Mouse (Mus musculus): Measurements from ENCODE around the gene Adarb2. TPM values are rescaled to one million over a fixed set of nuclear protein-coding genes. Genes with fewer than 3 reads are reported as not detected.

Gene Adarb2
- polyA plus RNA-seq, 1 experiment from 2014 or later: 24.7 TPM

GRCm38 (mm10) chr13:8316347-8317141 is 113.9 kb downstream of the Adarb2 start:
- peak; percentile 47; the same call in 1 of the 2 replicates for ATAC-seq (ENCODE audit: low FRiP score)
- Histone ChIP-seq H3K4me3 (replicated peaks) (no peak overlapping the region), H3K4me2 (no peak overlapping the region), H3K4me1 (0 out of 2 replicates have a peak, but pooled peaks cover 5% of the 10 kb centered on the region), H3K9me3 (replicated peaks) (no peaks in the 10 kb centered on the region), H3K36me3 (no peaks in the 10 kb centered on the region), H3K9ac (replicated peaks) (no peak overlapping the region), H3K27me3 (replicated peaks) (no peaks in the 10 kb centered on the region), H3K27ac (replicated peaks) (no peak overlapping the region)
- 20% methylated on average over 5 of the region's 5 CpGs for WGBS

- Histone ChIP-seq H3K9ac (replicated peaks) (no peak overlapping the region), H3K4me2 (peak overlapping the region; percentile 29)
Observed at GRCm38 (mm10) chr13:8333589-8334455, 131.2 kb downstream of the Adarb2 start.

GRCm38 (mm10) chr13:8334580-8334979 is 131.9 kb downstream of the Adarb2 start:
- no peaks in the 10 kb centered on the region for H3K9me3 ChIP-seq (replicated peaks)
- ATAC-seq (ENCODE audit: low FRiP score): peak; percentile 48; the same call in 1 of the 2 replicates
- 38% methylated on average over 4 of the region's 4 CpGs for WGBS
- peaks cover 32% of the 10 kb centered on the region for H3K4me1 ChIP-seq
- no peak overlapping the region; the same call in 1 of the 2 replicates for H3K27ac ChIP-seq (replicated peaks)
- H3K27me3 ChIP-seq (replicated peaks): no peaks in the 10 kb centered on the region
- no peak overlapping the region for H3K9ac ChIP-seq (replicated peaks)
- H3K4me3 ChIP-seq (replicated peaks): no peak overlapping the region
- H3K4me2 ChIP-seq: no peak overlapping the region
- no peaks in the 10 kb centered on the region for H3K36me3 ChIP-seq

More at GRCm38 (mm10) chr13:8333589-8334455, 131.2 kb downstream of the Adarb2 start:
- H3K9me3 ChIP-seq (replicated peaks): no peaks in the 10 kb centered on the region
- peak; percentile 54 for ATAC-seq (ENCODE audit: low FRiP score)
- H3K36me3 ChIP-seq: no peaks in the 10 kb centered on the region
- H3K27ac ChIP-seq (replicated peaks): peak overlapping the region; percentile 43
- peaks cover 28% of the 10 kb centered on the region for H3K4me1 ChIP-seq
- H3K27me3 ChIP-seq (replicated peaks): no peaks in the 10 kb centered on the region
- 11% methylated on average over 7 of the region's 7 CpGs for WGBS
- H3K4me3 ChIP-seq (replicated peaks): no peak overlapping the region

- no peak overlapping the region for H3K4me2 ChIP-seq
- H3K27me3 ChIP-seq (replicated peaks): no peaks in the 10 kb centered on the region
- no peaks in the 10 kb centered on the region for H3K9me3 ChIP-seq (replicated peaks)
- peak overlapping the region; percentile 39; the same call in 1 of the 2 replicates for H3K27ac ChIP-seq (replicated peaks)
- no peaks in the 10 kb centered on the region for H3K36me3 ChIP-seq
- WGBS: 39% methylated on average over 5 of the region's 5 CpGs
- H3K4me1 ChIP-seq: peaks cover 13% of the 10 kb centered on the region; the same call in 1 of the 2 replicates
- H3K9ac ChIP-seq (replicated peaks): no peak overlapping the region
- H3K4me3 ChIP-seq (replicated peaks): no peak overlapping the region
- peak; percentile 53; the same call in 1 of the 2 replicates for ATAC-seq (ENCODE audit: low FRiP score)
Observed at GRCm38 (mm10) chr13:8341086-8341807, 138.6 kb downstream of the Adarb2 start.

- no peak overlapping the region for H3K4me3 ChIP-seq (replicated peaks)
- no peak for ATAC-seq (ENCODE audit: low FRiP score)
- 0 out of 2 replicates have a peak, but pooled peaks cover under 1% of the 10 kb centered on the region for H3K4me1 ChIP-seq
- no peak overlapping the region for H3K9ac ChIP-seq (replicated peaks)
- no peaks in the 10 kb centered on the region for H3K36me3 ChIP-seq
- H3K4me2 ChIP-seq: no peak overlapping the region
- H3K27ac ChIP-seq (replicated peaks): no peak overlapping the region
- no peaks in the 10 kb centered on the region for H3K9me3 ChIP-seq (replicated peaks)
- WGBS: 83% methylated on average over 7 of the region's 7 CpGs
- H3K27me3 ChIP-seq (replicated peaks): no peaks in the 10 kb centered on the region
Observed at GRCm38 (mm10) chr13:8347147-8347546, 144.5 kb downstream of the Adarb2 start.

- Histone ChIP-seq H3K4me3 (replicated peaks) (no peak overlapping the region), H3K27ac (replicated peaks) (no peak overlapping the region), H3K36me3 (no peaks in the 10 kb centered on the region), H3K27me3 (replicated peaks) (no peaks in the 10 kb centered on the region), H3K9ac (replicated peaks) (no peak overlapping the region), H3K9me3 (replicated peaks) (no peaks in the 10 kb centered on the region), H3K4me1 (no peaks in the 10 kb centered on the region), H3K4me2 (no peak overlapping the region)
- no peak for ATAC-seq (ENCODE audit: low FRiP score)
Observed at GRCm38 (mm10) chr13:8352341-8352740, 149.7 kb downstream of the Adarb2 start.

GRCm38 (mm10) chr13:8352952-8353351 is 150.3 kb downstream of the Adarb2 start:
- Histone ChIP-seq H3K4me3 (replicated peaks) (no peak overlapping the region), H3K4me2 (no peak overlapping the region), H3K36me3 (no peaks in the 10 kb centered on the region), H3K27ac (replicated peaks) (no peak overlapping the region), H3K9ac (replicated peaks) (no peak overlapping the region), H3K4me1 (no peaks in the 10 kb centered on the region), H3K27me3 (replicated peaks) (no peaks in the 10 kb centered on the region), H3K9me3 (replicated peaks) (no peaks in the 10 kb centered on the region)
- ATAC-seq (ENCODE audit: low FRiP score): no peak

- no peak overlapping the region for H3K27ac ChIP-seq (replicated peaks)
- WGBS: 76% methylated on average over 1 of the region's 1 CpGs
- no peaks in the 10 kb centered on the region for H3K9me3 ChIP-seq (replicated peaks)
- no peak overlapping the region for H3K4me3 ChIP-seq (replicated peaks)
- ATAC-seq (ENCODE audit: low FRiP score): no peak
- peaks cover 9% of the 10 kb centered on the region for H3K4me1 ChIP-seq
- no peaks in the 10 kb centered on the region for H3K36me3 ChIP-seq
- H3K9ac ChIP-seq (replicated peaks): no peak overlapping the region
- H3K27me3 ChIP-seq (replicated peaks): no peaks in the 10 kb centered on the region
- no peak overlapping the region for H3K4me2 ChIP-seq
Observed at GRCm38 (mm10) chr13:8365523-8365922, 162.9 kb downstream of the Adarb2 start.

- Histone ChIP-seq H3K4me3 (replicated peaks) (no peak overlapping the region), H3K4me2 (no peak overlapping the region), H3K9me3 (replicated peaks) (no peaks in the 10 kb centered on the region), H3K9ac (replicated peaks) (no peak overlapping the region), H3K27ac (replicated peaks) (no peak overlapping the region), H3K27me3 (replicated peaks) (no peaks in the 10 kb centered on the region), H3K4me1 (peaks cover 9% of the 10 kb centered on the region), H3K36me3 (no peaks in the 10 kb centered on the region)
- 93% methylated on average over 4 of the region's 4 CpGs for WGBS
- no peak for ATAC-seq (ENCODE audit: low FRiP score)
Observed at GRCm38 (mm10) chr13:8366087-8366486, 163.4 kb downstream of the Adarb2 start.

GRCm38 (mm10) chr13:8369868-8370387 is 167.3 kb downstream of the Adarb2 start:
- peak; percentile 66 for ATAC-seq (ENCODE audit: low FRiP score)
- WGBS: 48% methylated on average over 7 of the region's 7 CpGs

GRCm38 (mm10) chr13:8388541-8388940 is 185.9 kb downstream of the Adarb2 start:
- H3K27me3 ChIP-seq (replicated peaks): no peaks in the 10 kb centered on the region
- H3K4me1 ChIP-seq: no peaks in the 10 kb centered on the region
- no peak overlapping the region for H3K9ac ChIP-seq (replicated peaks)
- H3K27ac ChIP-seq (replicated peaks): no peak overlapping the region
- no peaks in the 10 kb centered on the region for H3K9me3 ChIP-seq (replicated peaks)
- H3K4me3 ChIP-seq (replicated peaks): no peak overlapping the region
- ATAC-seq (ENCODE audit: low FRiP score): no peak
- no peaks in the 10 kb centered on the region for H3K36me3 ChIP-seq
- no peak overlapping the region for H3K4me2 ChIP-seq
- 55% methylated on average over 1 of the region's 1 CpGs for WGBS

More at GRCm38 (mm10) chr13:8369868-8370387, 167.3 kb downstream of the Adarb2 start:
- no peaks in the 10 kb centered on the region for H3K36me3 ChIP-seq
- no peak overlapping the region for H3K4me3 ChIP-seq (replicated peaks)
- H3K9ac ChIP-seq (replicated peaks): no peak overlapping the region
- no peaks in the 10 kb centered on the region for H3K27me3 ChIP-seq (replicated peaks)
- H3K4me2 ChIP-seq: no peak overlapping the region
- H3K4me1 ChIP-seq: peaks cover 9% of the 10 kb centered on the region
- H3K9me3 ChIP-seq (replicated peaks): no peaks in the 10 kb centered on the region
- H3K27ac ChIP-seq (replicated peaks): no peak overlapping the region
